Mouse (Mus musculus) kidney, embryonic 16.5 days (tissue): Measurements from ENCODE around the gene Mapkapk2. TPM values are rescaled to one million over a fixed set of nuclear protein-coding genes. Genes with fewer than 3 reads are reported as not detected.

Experiments used
- ATAC-seq: fragments of 200-750 bp; cut with Nextera tagmentation; 2 replicates; pipeline ENCODE4 v1.8.0; 2017; ENCODE audit warnings: moderate TSS enrichment; ENCODE audit not compliant: low FRiP score, low TSS enrichment
- H3K27ac ChIP-seq: fragments of 300-500 bp; sonication (generic); 2 replicates; pipeline ENCODE4 v1.5.1; 2014; ENCODE audit warnings: low read length
- H3K27me3 ChIP-seq: fragments of 300-500 bp; sonication (generic); 2 replicates; pipeline ENCODE4 v1.6.1; 2014; ENCODE audit warnings: low read length, control low read depth, mixed read lengths; ENCODE audit not compliant: insufficient read depth
- H3K36me3 ChIP-seq: fragments of 300-500 bp; sonication (generic); 2 replicates; pipeline ENCODE4 v1.6.1; 2014; ENCODE audit warnings: low read length, control low read depth, mixed read lengths; ENCODE audit not compliant: insufficient read depth
- H3K4me1 ChIP-seq: fragments of 300-500 bp; sonication (generic); 2 replicates; pipeline ENCODE4 v1.6.1; 2014; ENCODE audit warnings: low read length, control low read depth, mixed read lengths; ENCODE audit not compliant: insufficient read depth
- H3K4me2 ChIP-seq: fragments of 300-500 bp; sonication (generic); replicated peaks from 2 replicates; pipeline ENCODE4 v1.6.1; 2014; ENCODE audit warnings: low read depth, low read length
- H3K4me3 ChIP-seq: fragments of 300-500 bp; sonication (generic); 2 replicates; pipeline ENCODE4 v1.5.1; 2014; ENCODE audit warnings: mild to moderate bottlenecking, low read length
- H3K9ac ChIP-seq: fragments of 300-500 bp; sonication (generic); replicated peaks from 2 replicates; pipeline ENCODE4 v1.6.1; 2014; ENCODE audit warnings: low read length
- H3K9me3 ChIP-seq: fragments of 300-500 bp; sonication (generic); 2 replicates; pipeline ENCODE4 v1.6.1; 2016; ENCODE audit warnings: low read length, control low read depth
- WGBS: fragments of 180-500 bp; shearing (Covaris S2); extraction: QIAGEN DNeasy Blood & Tissue Kit; methylation state at CpG from one replicate; pipeline ENCODE4 v1.1.7; 2014; 5-methylcytosine and 5-hydroxymethylcytosine counted together
- polyA plus RNA-seq: library from polyadenylated mRNA; unstranded; fragments of >200 nt; fragmentation: Nextera tagmentation; extraction: Ambion mirVana; gene quantifications from 2 replicates; pipeline ENCODE4 v1.2.1, GENCODE M21; 2015

The Mapkapk2 gene
- polyA plus RNA-seq, 1 experiment from 2014 or later, result 43.9 TPM

- H3K9ac ChIP-seq, result no peak overlapping the region
- no peaks in the 10 kb centered on the region for H3K36me3 ChIP-seq
- 96% methylated on average over 2 of the region's 2 CpGs for WGBS
- H3K9me3 ChIP-seq, result peaks cover 3% of the 10 kb centered on the region; the same call in 1 of the 2 replicates
- no peak overlapping the region for H3K27ac ChIP-seq
- H3K4me2 ChIP-seq, result no peak overlapping the region
- H3K27me3 ChIP-seq, result no peaks in the 10 kb centered on the region
- no peaks in the 10 kb centered on the region for H3K4me1 ChIP-seq
- no peak overlapping the region for H3K4me3 ChIP-seq
- ATAC-seq, result no peak
Observed at GRCm38 (mm10) chr1:131045723-131046355, 51.8 kb downstream of the Mapkapk2 start.

- WGBS, result 88% methylated on average over 4 of the region's 4 CpGs
- no peaks in the 10 kb centered on the region for H3K36me3 ChIP-seq
- no peaks in the 10 kb centered on the region for H3K27me3 ChIP-seq
- no peaks in the 10 kb centered on the region for H3K4me1 ChIP-seq
- ATAC-seq, result no peak
- H3K4me3 ChIP-seq, result no peak overlapping the region
- H3K27ac ChIP-seq, result no peak overlapping the region
- no peak overlapping the region for H3K9ac ChIP-seq
- no peak overlapping the region for H3K4me2 ChIP-seq
- peaks cover 3% of the 10 kb centered on the region; the same call in 1 of the 2 replicates for H3K9me3 ChIP-seq
Observed at GRCm38 (mm10) chr1:131043636-131044035, 54.0 kb downstream of the Mapkapk2 start.

- Histone ChIP-seq H3K9ac (no peak overlapping the region), H3K9me3 (peaks cover 6% of the 10 kb centered on the region; the same call in 1 of the 2 replicates), H3K4me2 (no peak overlapping the region), H3K27me3 (no peaks in the 10 kb centered on the region), H3K4me1 (no peaks in the 10 kb centered on the region), H3K27ac (no peak overlapping the region), H3K4me3 (no peak overlapping the region), H3K36me3 (no peaks in the 10 kb centered on the region)
- WGBS, result 85% methylated on average over 3 of the region's 3 CpGs
- ATAC-seq, result no peak
Observed at GRCm38 (mm10) chr1:131042721-131043120, 54.9 kb downstream of the Mapkapk2 start.

GRCm38 (mm10) chr1:131042263-131042662 lies 55.4 kb downstream of the Mapkapk2 start:
- Histone ChIP-seq H3K9ac (no peak overlapping the region), H3K4me3 (no peak overlapping the region), H3K4me1 (no peaks in the 10 kb centered on the region), H3K27me3 (no peaks in the 10 kb centered on the region), H3K4me2 (no peak overlapping the region), H3K9me3 (peaks cover 6% of the 10 kb centered on the region; the same call in 1 of the 2 replicates), H3K27ac (no peak overlapping the region), H3K36me3 (no peaks in the 10 kb centered on the region)
- no peak for ATAC-seq
- WGBS, result 66% methylated on average over 2 of the region's 2 CpGs

- Histone ChIP-seq H3K4me3 (no peak overlapping the region), H3K36me3 (no peaks in the 10 kb centered on the region), H3K9ac (no peak overlapping the region), H3K27ac (no peak overlapping the region), H3K9me3 (peaks cover 6% of the 10 kb centered on the region; the same call in 1 of the 2 replicates), H3K4me2 (no peak overlapping the region), H3K4me1 (no peaks in the 10 kb centered on the region), H3K27me3 (no peaks in the 10 kb centered on the region)
- 90% methylated on average over 5 of the region's 5 CpGs for WGBS
- ATAC-seq, result no peak
Observed at GRCm38 (mm10) chr1:131039479-131039878, 58.1 kb downstream of the Mapkapk2 start.

- Histone ChIP-seq H3K27me3 (no peaks in the 10 kb centered on the region), H3K9ac (no peak overlapping the region), H3K36me3 (no peaks in the 10 kb centered on the region), H3K4me3 (no peak overlapping the region), H3K4me1 (no peaks in the 10 kb centered on the region), H3K4me2 (no peak overlapping the region), H3K9me3 (peaks cover 6% of the 10 kb centered on the region; the same call in 1 of the 2 replicates), H3K27ac (no peak overlapping the region)
- no peak for ATAC-seq
- 90% methylated on average over 10 of the region's 10 CpGs for WGBS
Observed at GRCm38 (mm10) chr1:131038415-131039017, 59.1 kb downstream of the Mapkapk2 start.

GRCm38 (mm10) chr1:131038001-131038400 lies 59.6 kb downstream of the Mapkapk2 start:
- Histone ChIP-seq H3K36me3 (no peaks in the 10 kb centered on the region), H3K27ac (no peak overlapping the region), H3K27me3 (no peaks in the 10 kb centered on the region), H3K4me3 (no peak overlapping the region), H3K4me2 (no peak overlapping the region), H3K9ac (no peak overlapping the region), H3K4me1 (no peaks in the 10 kb centered on the region), H3K9me3 (peaks cover 5% of the 10 kb centered on the region; the same call in 1 of the 2 replicates)
- ATAC-seq, result no peak
- WGBS, result 95% methylated on average over 5 of the region's 5 CpGs

GRCm38 (mm10) chr1:131031267-131031666 lies 66.4 kb downstream of the Mapkapk2 start:
- Histone ChIP-seq H3K4me3 (no peak overlapping the region), H3K9me3 (no peaks in the 10 kb centered on the region), H3K9ac (no peak overlapping the region), H3K4me2 (no peak overlapping the region), H3K27ac (no peak overlapping the region), H3K4me1 (no peaks in the 10 kb centered on the region), H3K27me3 (no peaks in the 10 kb centered on the region), H3K36me3 (no peaks in the 10 kb centered on the region)
- 18% methylated on average over 3 of the region's 3 CpGs for WGBS
- ATAC-seq, result no peak

- 37% methylated on average over 7 of the region's 7 CpGs for whole genome bisulfite sequencing
- ATAC-seq, result no peak
- Histone ChIP-seq H3K9ac (no peak overlapping the region), H3K4me3 (no peak overlapping the region), H3K27me3 (no peaks in the 10 kb centered on the region), H3K4me2 (no peak overlapping the region), H3K9me3 (no peaks in the 10 kb centered on the region), H3K36me3 (no peaks in the 10 kb centered on the region), H3K27ac (no peak overlapping the region), H3K4me1 (no peaks in the 10 kb centered on the region)
Observed at GRCm38 (mm10) chr1:131030261-131030660, 67.4 kb downstream of the Mapkapk2 start.

- no peak for ATAC-seq
- no peaks in the 10 kb centered on the region for H3K36me3 ChIP-seq
- no peak overlapping the region for H3K9ac ChIP-seq
- no peaks in the 10 kb centered on the region for H3K27me3 ChIP-seq
- H3K4me3 ChIP-seq, result no peak overlapping the region
- H3K4me2 ChIP-seq, result no peak overlapping the region
- no peak overlapping the region for H3K27ac ChIP-seq
- WGBS, result 85% methylated on average over 3 of the region's 3 CpGs
- H3K4me1 ChIP-seq, result no peaks in the 10 kb centered on the region
- no peaks in the 10 kb centered on the region for H3K9me3 ChIP-seq
Observed at GRCm38 (mm10) chr1:131029215-131029614, 68.4 kb downstream of the Mapkapk2 start.
